Mouse (Mus musculus) brain, embryonic 14.5 days (tissue): ENCODE measurements at regions not wholly inside any gene's neighbourhood (a gene's known extent, or its start where the extent isn't known, plus 50 kb on each side); places are given as distances from the start of the nearest gene placed in this dataset.

Source experiments
- CTCF ChIP-seq: fragments of 200-500 bp; IDR thresholded peaks from 2 replicates; pipeline ENCODE4 v1.5.1; 2012; ENCODE audit warnings: inconsistent platforms, mild to moderate bottlenecking, moderate library complexity, borderline replicate concordance; ENCODE audit not compliant: insufficient read depth, insufficient read length; ENCODE audit errors: extremely low read depth
- POLR2A ChIP-seq: fragments of 200-500 bp; IDR thresholded peaks from 2 replicates; pipeline ENCODE4 v1.6.1; 2012; ENCODE audit warnings: mild to moderate bottlenecking, inconsistent platforms, borderline replicate concordance; ENCODE audit not compliant: poor library complexity, insufficient read depth, insufficient read length, severe bottlenecking; ENCODE audit errors: extremely low read depth

DNA sequence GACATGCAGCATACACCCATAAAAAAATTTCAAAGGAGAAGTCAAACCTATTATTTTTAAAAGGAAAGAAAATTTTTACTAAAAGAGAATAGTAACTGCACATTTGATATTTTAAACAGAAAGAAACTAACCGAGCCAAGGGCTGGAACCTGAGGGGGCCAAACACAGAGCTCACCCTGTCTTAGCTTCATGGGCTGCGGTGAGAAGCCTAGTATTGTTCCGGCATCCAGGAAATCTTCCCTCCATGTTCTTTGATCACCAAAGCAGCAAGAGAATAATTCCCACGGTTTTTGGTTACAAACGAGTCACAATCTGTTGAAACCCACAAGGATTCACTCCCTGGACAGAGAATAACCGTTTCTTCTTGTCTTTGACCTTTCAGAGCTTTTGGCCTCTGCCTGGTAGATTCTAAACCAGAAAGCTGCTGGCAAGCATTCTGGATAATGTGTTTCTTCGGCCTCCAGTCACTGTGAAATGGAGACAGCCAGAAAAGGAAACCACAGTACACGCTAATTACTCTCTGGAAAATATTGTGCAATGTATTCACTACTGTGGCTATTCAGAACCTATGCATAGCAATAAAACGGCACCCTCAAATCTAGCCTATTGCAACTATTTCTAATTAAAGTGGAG is 66.3 kb upstream of the Lin7a start:
- TF ChIP-seq POLR2A (no peak), CTCF (no peak)
